Mouse (Mus musculus) lung, postnatal 36 days (tissue): ENCODE measurements at regions not wholly inside any gene's neighbourhood (a gene's known extent, or its start where the extent isn't known, plus 50 kb on each side); places are given as distances from the start of the nearest gene placed in this dataset.

Source experiments
- DNase-seq: peaks from one replicate; pipeline ENCODE4 v3.0.0; 2022; ENCODE audit warnings: mixed read lengths

DNA sequence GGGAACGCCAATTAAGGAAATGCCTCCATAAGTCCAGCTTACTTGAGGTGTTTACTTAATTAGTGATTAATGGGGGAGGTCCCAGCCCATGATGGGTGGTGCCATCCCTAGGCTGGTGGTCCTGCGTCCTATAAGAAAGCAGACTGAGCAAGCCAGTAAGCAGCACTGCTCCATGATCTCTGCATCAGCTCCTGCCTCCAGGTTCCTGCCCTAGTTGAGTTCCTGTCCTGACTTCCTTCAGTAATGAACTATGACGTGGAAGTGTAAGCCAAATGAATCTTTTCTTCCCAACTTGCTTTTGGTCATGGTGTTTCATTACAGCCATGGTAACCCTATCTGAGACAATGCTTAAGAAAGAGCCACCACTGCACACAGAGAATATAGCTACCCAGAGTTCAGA, 231.2 kb upstream of the 4930535I16Rik start:
- no peak for DNase-seq

DNA sequence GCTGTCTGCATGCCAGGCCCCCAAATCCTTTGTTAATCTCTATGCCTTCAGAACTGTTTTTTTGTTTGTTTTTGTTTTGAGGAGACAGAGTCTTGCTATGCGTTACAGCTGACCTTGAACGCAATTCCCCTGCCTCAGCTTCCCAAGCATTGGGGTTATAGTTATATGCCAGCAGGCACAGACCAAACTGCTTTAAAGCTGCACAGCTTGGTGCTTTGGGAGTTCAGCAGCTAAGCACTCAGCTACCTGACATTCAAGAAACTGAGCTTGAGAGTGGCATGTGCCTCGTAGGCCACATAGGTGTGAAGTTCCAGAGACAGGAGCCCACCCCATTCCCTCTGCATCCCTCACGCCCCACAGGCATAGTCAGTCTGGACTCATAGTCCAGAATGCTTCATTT, 229.5 kb upstream of the 4930535I16Rik start:
- DNase-seq = no peak

DNA sequence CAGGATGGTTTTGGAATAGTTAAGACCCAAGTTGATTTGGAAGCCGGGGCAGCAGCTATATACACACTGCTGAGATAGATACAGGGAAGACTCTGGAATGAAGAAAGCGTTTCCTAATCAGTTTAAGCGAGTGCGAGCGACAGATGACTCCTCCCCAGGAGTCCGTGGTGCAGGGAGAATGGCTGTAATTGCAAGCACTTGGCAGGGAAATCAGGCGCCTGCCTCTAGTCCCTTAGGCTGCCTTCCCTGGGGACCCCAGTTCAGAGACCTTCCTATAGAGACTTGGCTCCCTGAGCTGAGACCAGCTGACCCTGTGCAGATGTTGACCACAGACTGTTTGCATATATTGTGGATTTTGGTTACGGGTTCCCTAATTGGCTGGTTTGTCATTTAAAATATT, 228.3 kb upstream of the 4930535I16Rik start:
- no peak for DNase-seq

DNA sequence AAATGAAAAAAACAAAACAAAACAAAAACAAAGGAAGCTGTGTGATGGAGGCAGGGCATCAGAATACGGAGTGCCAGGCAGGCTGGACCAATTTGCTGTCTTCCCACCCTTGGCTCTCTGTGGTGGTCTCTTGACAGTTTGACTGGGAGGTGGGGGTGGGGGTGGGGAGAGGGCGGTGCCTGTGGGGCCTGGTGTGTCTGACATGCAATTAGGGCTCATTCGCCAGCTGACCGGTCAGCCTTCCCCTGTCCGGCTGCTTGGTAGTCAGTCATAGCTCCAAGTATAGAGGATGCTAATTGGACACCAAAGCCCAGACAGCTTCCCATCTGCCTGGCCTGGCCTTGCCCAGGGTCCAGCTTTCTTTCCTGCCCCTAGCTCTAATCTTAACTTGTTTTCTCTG, 225.8 kb upstream of the 4930535I16Rik start:
- no peak for DNase-seq

DNA sequence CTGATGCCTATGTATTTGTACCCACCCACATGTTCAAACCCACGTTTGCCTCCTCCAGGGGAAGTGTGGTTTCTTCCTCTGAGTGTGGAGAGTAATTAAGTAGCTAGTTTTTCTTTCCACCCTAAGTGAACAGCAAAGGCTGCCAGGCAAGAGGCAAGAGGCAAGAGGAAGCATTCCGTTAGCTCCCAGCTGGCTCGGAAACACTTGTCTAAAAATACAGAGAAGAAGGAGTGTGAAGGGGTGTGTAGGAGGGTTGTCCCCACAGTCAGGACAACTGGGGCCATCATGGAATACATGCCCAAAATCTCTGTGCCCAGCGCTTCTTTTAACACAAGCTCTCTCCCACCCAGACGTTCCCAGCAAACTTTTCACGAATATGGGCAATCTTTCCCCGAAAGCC, 225.4 kb upstream of the 4930535I16Rik start:
- DNase-seq = no peak

DNA sequence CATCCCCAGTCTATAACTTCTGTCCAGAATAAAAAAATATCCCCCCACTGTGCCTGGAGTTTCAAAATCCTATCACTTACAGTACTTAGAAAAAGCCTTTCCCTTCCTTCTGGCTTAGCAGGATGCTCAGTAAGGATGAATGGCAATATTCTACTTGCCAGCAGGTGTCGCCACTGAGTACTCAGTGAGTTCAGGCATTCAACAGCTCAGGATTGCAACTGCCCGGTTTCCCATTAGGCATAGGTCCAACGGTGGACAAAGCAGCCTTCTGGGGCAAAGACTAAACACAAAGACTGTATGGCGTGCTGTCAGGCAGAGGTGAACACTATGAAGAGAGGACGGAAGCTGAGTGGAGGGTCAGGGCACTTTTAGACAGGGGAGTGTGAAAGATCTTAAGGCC, 224.3 kb upstream of the 4930535I16Rik start:
- DNase-seq = peak; percentile 92

DNA sequence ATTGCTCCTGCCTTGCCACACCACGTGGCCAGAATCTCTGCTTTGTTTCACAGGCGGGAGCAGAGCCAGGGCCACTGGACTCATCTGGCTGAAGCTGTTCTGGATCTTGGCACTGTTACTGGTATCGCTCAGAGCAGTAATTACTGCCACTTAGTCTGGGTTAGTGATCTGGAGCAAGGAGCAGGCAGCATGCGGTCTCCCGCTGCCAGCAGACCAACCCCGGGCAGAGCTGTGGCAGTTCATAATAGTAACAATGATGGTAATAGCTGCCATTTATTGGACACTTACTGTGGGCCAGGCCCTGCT, 217.3 kb upstream of the 4930535I16Rik start:
- DNase-seq = peak; percentile 2

DNA sequence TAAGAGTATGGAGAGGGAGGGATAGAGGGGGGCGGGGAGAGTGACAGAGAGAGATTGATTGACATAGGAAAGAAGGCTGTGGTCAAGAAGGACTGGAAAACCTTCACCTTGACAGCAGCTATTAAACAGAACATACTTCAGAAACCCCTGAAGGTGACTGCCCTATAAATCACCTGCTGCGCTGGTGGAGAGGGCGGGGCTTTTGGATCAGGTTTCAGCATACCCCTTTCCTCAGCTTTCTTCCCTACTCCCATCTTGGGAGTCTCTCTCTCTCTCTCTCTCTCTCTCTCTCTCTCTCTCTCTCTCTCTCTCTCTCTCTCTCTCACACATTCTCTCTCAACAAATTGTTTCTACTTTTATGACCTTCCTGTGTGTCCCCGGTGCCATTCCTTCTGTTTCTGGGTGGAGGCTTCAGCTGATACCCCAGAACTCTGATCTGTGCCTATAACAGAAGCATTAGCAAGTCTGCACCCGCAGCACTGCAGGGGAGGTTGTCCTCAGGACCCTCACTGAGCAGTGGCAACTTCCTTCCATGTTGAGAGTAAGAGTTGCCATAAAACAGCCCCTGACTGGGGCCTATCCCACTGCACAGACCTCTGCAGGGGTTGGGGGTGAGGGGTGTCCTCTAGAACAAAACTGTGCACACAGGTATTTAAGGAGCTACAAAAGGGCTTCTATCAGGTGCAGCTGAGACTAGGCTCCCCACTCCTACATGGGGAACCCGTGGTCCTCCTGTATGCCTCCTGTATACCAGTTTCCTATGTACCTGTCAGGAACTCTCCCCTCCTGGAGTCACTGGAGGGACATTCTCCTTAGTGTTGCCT, 216.7 kb upstream of the 4930535I16Rik start:
- DNase-seq = no peak

DNA sequence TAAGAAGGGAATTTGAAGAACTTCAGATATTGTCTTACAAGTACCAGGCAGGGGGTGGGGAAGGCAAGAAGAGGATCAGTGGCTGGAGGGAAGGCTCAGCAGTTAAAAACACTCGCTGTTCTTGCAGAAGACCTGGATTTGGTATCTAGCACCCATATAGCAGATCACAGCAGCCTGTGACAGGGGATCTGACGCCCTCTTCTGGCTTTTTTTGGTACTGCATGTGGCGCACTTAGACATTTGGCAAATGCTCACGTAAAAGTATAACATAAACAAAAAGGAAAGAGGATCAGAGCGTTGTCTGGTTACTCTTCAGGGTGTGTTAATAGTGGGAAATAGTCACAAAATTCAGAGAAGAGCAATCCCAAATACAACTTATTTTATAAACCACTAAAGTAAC, 213.1 kb upstream of the 4930535I16Rik start:
- no peak for DNase-seq

DNA sequence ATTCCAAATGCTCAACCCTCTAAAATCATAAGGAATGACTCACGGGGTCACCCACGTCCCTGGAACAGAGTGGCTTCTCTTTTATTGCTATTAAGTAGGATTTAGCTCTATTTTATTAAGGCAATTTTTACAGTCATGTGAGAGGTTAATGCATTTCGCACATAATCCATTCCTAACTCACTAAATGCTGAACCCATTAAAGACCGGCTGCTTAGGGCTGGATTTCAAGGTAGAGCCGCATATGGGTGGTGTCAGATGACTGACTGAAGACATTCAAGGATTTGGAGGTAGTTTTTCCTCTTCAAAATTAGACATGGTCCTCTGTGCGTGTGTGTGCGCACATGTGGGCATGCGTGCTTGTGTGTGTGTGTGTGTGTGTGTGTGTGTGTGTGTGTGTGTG, 208.4 kb upstream of the 4930535I16Rik start:
- no peak for DNase-seq

DNA sequence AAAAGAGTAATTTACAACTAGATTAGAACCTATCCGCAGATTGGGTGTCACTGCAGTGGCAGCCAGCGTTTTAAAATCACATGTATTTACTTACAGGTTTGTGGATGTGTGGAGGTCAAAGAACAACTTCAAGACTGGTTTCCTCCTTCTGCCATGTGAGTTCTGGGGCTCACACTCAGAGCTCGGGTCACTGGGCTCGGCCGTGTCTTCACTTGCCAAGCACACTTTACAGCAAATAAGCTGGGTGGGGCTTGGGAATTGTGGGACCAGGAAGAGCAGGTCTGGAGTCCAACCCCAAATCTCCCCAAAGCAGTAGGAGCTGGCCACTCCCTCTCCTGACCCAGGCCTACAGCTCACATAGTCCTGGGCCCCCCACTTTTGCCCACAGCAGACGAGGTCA, 202.5 kb upstream of the 4930535I16Rik start:
- DNase-seq = no peak

DNA sequence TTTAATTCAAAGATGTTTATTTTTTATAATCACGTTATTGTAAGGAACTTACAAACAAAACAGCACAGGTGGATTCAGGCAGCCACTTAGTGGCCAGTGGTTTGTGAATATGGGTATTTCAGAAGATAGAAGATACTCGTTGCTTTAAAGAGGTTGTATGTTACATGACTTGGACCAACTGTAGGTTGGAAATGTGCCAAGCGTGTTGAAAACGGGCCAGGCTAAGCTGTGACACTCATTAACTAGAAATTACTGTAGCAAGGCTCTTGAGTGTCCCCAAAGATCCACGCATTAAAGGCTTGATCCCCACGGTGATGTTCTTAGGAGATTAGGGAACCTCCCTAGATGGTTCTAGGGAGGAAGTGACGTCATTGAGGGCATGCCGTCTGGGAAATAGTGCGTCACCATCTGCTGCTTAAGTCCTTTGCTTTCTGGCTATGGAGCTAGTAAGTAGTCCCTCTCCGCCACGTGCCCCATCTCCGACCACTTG, 196.1 kb upstream of the 4930535I16Rik start:
- no peak for DNase-seq

DNA sequence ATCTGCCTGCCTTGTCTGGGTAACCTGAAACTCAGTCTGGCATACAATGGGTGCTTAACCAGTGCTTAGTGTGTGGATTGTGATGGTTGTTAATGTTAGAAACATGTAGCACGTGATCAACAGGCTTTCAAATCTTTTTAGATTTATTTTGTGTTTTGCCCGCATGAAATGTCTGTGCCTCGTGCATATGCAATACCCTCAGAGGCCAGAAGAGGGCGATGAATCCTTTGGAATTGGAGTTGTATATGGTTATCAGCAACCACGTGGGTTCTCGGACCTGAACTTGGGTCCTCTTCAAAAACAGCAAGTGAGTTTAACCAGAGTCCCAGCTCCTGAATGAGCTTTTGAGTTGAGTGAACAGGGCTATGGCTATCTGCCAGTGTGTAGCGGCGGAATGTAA, 192.9 kb upstream of the 4930535I16Rik start:
- DNase-seq = peak; percentile 9

DNA sequence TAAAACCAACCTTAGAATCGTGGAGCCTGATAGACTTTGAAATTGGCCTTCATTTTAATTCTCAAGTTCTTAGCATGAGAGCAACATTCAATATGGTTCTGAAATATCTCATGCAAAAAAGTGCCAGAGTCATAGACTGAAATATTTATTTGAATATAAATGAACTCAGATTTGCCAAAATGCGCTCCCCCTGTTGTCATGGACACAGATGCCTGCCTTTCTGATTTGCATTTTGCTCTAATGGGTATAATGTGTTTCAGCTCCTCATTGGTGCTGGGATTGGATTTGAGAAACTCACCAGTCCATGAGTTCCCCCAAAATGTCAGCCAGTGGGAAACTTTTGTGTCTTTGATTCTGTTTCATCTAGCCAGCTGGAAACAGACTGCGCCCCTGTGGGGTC, 191.5 kb upstream of the 4930535I16Rik start:
- DNase-seq = no peak

DNA sequence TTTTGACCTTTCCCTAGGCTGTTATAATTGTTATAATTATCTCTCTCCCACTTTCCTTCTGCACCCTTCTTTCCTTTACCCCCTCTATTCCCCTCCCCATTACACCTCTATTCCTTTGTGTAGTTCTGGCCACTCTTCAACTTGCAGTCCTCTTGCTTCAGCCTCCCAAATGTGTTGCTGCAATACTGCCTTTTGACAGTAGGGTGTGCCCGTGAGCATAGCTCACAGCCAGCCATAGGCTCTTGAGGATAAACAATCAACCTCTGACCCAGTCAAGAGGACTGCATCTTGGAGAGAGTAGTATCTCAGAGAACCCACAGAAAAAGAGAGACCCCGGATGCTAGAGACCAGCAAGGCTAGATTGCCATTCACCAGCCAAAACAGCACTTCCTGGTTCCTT, 184.9 kb upstream of the 4930535I16Rik start:
- peak; percentile 28 for DNase-seq

DNA sequence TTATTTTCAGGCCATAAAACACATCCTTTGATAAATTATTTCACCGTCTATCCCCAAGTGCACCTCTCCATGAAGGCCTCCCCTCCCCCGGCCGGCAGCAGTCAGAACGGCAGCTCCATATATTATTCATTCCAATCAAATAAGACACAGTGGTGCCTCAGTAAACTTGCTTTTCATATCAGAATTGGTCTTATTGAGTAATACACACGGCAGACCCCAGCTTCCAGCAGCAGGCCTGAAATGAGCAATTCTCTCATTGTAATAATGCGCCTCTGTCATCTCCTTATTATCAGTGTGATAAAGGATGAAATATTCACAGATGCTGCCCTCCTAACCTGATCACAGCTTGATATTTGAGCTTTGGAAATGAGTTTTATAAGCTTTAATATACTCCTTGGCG, 169.0 kb upstream of the 4930535I16Rik start:
- DNase-seq = no peak

DNA sequence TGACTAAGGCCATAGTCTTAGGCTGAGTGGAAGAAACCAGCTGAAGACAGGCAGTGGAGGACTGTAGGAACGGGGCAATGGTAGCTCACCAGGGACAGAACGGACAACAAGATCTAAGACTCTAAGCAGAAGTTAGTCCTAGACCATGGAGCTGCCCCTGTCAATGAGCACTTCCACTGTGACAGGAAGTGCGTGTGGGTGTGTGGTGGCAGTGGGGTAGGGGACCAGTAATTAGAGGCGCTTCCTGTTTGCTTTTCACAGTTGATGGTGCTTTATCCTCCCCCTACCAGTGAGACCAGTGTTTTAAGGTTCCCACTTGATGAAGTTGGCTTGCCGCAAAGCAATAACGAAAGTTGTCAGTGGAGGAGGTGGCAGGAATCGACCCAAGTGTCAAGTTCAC, 168.4 kb upstream of the 4930535I16Rik start:
- DNase-seq = no peak

DNA sequence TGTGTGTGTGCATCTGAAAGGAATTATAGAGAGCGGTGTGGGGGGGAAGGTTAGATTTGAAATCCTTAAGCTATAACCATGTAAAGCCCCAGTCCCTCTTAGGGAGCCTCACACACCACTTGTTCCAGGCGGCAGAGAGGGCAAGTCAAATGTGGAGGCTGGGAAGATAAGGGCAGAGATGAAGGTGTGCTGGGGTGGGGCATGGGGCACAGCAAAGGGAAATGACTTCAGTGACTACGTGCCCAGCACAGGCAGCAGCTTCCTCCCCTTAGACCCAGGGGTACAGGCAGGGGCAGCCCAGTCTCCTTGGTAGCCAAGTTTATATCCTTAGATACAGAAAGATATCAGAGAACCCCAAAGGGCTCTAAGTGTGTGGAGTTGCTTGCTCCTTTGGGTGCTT, 161.8 kb upstream of the 4930535I16Rik start:
- no peak for DNase-seq

DNA sequence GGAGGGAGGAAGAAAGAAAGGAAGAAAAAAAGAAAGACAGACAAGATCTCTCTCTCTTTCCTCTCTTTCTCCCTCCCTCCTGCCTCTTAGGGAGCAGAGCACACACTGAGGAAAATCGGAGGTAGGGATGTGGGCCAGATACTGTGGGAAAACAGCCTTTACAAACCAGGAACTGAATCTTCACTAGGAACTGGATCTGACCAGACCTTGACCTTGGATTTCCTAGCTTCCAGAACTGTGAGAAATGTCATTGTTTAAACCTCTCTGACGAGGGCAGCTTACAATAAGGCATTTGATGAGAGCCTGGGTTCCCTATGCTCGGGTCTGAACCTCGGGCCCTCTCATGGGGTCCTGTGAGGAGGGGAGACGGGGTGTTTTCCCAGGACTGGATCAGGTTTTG, 157.7 kb upstream of the 4930535I16Rik start:
- no peak for DNase-seq

DNA sequence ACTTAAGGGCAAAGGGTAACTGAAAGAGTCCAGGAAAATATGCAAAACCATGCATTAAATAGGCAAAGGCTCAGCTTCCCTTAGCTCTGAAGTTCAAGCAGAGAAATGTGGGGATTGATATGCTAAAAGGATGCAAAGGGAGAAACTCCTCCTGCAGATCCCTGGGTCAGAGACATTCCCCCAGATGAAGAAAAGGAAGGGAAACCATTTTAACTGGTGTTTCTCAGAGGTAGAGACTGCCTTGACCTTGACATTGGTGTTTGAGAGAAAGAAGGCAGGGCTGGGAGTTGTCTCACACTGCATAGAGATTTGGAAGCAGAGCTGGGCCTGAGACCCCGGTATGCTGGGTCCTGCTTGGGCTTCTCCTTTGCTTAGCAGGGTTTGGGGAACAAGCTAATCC, 155.8 kb upstream of the 4930535I16Rik start:
- DNase-seq = no peak

DNA sequence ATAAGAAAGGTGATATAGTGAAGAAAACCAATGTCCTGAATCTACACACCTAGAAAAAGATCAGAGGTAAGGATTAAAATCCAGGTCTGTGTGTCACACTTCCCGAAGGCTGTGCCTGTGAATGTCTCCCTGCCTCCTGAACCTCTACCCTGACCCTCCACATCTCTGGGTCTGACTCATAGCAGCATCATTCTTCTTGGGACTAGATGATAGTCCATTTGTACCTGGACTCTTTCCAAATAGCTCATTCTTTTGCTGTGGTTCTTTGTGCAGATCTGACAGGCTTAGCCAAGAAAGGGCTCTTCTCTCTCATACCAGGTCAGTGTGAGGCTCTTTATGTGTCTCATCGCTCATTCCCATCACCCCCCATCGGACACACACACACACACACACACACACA, 146.8 kb upstream of the 4930535I16Rik start:
- no peak for DNase-seq

DNA sequence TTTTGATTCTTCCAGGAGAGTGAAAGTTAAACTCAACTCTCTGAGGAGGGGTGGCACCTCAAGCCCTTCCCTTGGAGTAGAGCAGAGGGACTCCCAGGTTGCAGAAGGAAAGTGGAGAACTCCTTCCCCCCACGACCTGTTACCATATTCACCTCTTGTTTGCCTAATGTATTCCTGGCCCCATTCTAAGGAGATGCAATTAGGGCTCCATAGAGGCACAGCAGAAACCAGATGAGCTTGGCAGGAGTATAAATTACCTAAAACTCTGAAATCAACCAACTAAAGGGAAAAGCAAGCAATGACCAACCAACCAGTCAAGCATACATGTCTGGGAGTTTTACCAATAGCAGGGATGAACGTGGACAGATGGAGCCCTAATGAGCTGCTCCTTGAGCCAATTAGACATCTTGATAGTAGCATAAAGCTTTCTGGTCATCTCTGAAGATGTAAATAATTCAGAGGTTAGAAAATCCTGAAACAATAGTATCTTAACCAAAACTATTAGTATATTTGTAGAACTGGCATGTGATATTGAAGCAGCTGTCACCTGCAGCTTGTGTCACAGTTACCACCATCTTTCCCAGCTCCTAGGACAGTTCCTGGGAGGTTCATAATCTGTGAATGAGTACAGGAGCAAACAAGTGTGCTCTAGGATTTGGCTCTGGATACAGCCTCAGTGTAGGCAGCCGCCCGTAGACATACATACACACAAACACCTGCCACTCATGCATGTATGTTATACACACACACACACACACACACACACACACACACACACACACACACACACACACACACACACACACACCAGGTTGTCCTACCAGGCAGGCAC, 145.7 kb upstream of the 4930535I16Rik start:
- no peak for DNase-seq

DNA sequence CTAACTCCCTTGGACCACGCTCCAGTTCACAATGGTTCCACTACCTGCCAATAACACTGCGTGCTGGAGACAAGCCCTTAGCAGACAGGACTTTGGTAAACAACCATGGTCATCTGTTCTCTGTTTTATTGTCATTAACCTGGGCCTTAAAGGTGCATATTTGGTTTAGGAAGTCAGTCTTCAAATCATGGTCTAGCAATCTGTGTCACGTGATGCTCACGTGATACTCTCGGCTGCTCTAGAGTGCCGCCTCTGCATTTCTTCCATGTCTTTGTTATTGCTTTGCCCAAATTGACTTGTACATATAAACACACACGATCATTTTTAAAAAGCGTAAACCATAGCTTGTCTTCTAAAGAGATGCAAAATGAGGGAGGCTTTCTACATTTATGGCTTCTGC, 139.8 kb upstream of the 4930535I16Rik start:
- DNase-seq = no peak

DNA sequence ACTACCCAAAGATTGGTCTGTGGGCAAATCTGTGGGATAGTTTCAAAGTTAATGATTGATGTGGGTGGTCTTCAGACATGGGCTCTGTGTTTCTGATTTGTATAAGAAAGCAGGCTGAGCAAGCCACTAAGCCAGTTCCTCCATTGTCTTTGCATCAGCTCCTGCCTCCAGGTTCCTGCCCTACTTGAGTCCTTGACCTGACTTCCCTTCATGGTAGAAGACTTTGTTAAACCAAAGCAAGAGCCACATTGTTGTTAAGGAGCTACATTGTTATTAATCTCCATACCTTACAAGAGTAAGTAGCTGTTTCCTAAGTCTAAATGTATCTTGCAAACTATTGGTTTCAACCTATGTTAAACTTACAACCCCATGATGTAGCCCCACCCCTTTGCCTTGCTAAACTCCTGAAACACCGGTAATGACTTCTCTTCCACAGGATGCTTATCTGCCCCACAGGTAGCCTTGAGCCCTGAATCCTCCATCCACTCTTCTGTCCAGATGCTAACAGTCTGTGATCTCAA, 136.5 kb upstream of the 4930535I16Rik start:
- no peak for DNase-seq
